Mouse (Mus musculus) small intestine, adult 2 months (tissue): ENCODE data around the gene Inhbe. TPM values are rescaled to one million over a fixed set of nuclear protein-coding genes. Genes with fewer than 3 reads are reported as not detected.
"Not testable (repeated sequence)": the region's sequence is repeated elsewhere in the genome, so short reads cannot be mapped to it uniquely, and the experiment has no call there.

Experiments
- H3K27ac ChIP-seq: fragments of 200-500 bp; 2 replicates; pipeline ENCODE4 v1.5.1; 2012; ENCODE audit warnings: low read depth, low read length, control low read depth, inconsistent platforms; ENCODE audit not compliant: insufficient read depth
- H3K27me3 ChIP-seq: fragments of 200-500 bp; 2 replicates; pipeline ENCODE4 v1.6.1; 2012; ENCODE audit warnings: mild to moderate bottlenecking, moderate library complexity, low read length, inconsistent platforms; ENCODE audit not compliant: control insufficient read depth, insufficient read depth
- H3K36me3 ChIP-seq: fragments of 200-500 bp; 2 replicates; pipeline ENCODE4 v1.6.1; 2012; ENCODE audit warnings: mild to moderate bottlenecking, low read length, control low read depth, inconsistent platforms; ENCODE audit not compliant: control insufficient read depth, insufficient read depth
- H3K4me1 ChIP-seq: fragments of 200-500 bp; 2 replicates; pipeline ENCODE4 v1.6.1; 2012; ENCODE audit warnings: low read length, inconsistent platforms, mixed read lengths; ENCODE audit not compliant: control insufficient read depth, insufficient read depth, insufficient read length
- H3K4me3 ChIP-seq: fragments of 200-500 bp; 2 replicates; pipeline ENCODE4 v1.5.1; 2012; ENCODE audit warnings: low read depth, mild to moderate bottlenecking, control low read depth, inconsistent platforms, low read length, moderate library complexity
- CTCF ChIP-seq: fragments of 200-500 bp; IDR thresholded peaks from 2 replicates; pipeline ENCODE4 v1.5.1; 2012; ENCODE audit warnings: low read depth, mild to moderate bottlenecking, control low read depth, inconsistent platforms, low read length, moderate library complexity, mixed read lengths; ENCODE audit not compliant: insufficient replicate concordance, insufficient read length; ENCODE audit errors: extremely low read depth
- POLR2A ChIP-seq: fragments of 200-500 bp; IDR thresholded peaks from 2 replicates; pipeline ENCODE4 v1.6.1; 2012; ENCODE audit warnings: low read depth, mild to moderate bottlenecking, control low read depth, inconsistent platforms, low read length, moderate library complexity
- WGBS: fragments of 180-500 bp; shearing (Covaris S2); methylation state at CpG from one replicate; pipeline ENCODE4 v1.1.7; 2018; 5-methylcytosine and 5-hydroxymethylcytosine counted together
- polyA plus RNA-seq: library from polyadenylated mRNA; depleted of rRNA; stranded (reverse); fragments of >200 nt; gene quantifications from 2 replicates; pipeline ENCODE4 v1.2.3, GENCODE M21; 2012

The Inhbe gene
- polyA plus RNA-seq, 1 experiment, result not detected

GRCm38 (mm10) chr10:127322178-127322577, 32.0 kb downstream of the Inhbe start:
- Histone ChIP-seq H3K4me3 (peak overlapping the region; percentile 57), H3K27ac (peak overlapping the region; percentile 69), H3K36me3 (no peaks in the 10 kb centered on the region), H3K4me1 (peaks cover 15% of the 10 kb centered on the region), H3K27me3 (peaks cover 14% of the 10 kb centered on the region; the same call in 1 of the 2 replicates)
- WGBS, result 72% methylated on average over 13 of the region's 13 CpGs
- TF ChIP-seq POLR2A (no peak), CTCF (no peak)

DNA sequence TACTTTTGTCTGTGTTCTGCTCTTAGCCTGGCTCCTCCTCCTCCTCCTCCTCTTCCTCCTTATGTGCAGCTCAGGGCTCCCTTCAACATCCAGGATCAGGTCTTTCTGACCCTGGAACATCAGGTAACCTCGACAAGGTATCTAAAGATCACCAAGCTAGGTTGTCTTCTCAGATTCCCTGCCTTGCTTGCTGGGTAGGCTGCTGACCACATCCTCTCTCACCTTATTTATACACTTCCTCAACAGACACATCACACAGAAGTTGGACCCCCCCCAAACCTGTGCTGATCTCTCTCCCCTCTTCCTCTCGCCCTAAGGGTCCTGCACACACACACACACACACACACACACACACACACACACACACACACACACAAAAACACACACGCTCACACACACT, 32.6 kb downstream of the Inhbe start, which contains the start of gene Arhgap9:
Gene Arhgap9 (plus strand): TSS at position 344 of the 400 bp plus-strand sequence.
- TF ChIP-seq CTCF (no peak), POLR2A (no peak)
- Histone ChIP-seq H3K27me3 (peaks cover 9% of the 10 kb centered on the region; the same call in 1 of the 2 replicates), H3K27ac (peak within 1 kb of the TSS; percentile 69), H3K4me3 (peak within 1 kb of the TSS; percentile 57), H3K4me1 (peaks cover 12% of the 10 kb centered on the region), H3K36me3 (no peaks in the 10 kb centered on the region)
- WGBS, result 76% methylated on average over 3 of the region's 3 CpGs

DNA sequence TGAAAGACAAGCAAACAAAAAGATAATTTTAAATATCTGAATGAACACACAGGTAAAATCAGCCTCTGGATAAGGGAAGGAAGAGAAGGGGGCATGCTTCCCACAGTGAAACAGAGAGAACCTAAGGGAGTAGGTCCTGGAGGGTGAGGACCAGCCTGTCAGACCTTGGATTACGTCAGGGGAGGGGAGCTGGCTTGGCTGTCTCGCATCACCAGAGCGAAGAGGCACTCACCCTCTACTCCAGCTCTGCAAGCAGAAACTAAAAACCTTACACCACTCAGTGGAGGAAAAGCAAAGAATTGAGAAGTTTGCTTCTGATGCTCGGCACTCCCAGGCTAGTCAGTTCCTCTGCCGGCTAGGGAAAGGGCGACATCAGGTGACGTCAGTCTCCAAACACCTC, 34.2 kb downstream of the Inhbe start:
- Histone ChIP-seq H3K4me1 (peaks cover 2% of the 10 kb centered on the region; the same call in 1 of the 2 replicates), H3K27ac (no peak overlapping the region), H3K27me3 (no peaks in the 10 kb centered on the region; the same call in 1 of the 2 replicates), H3K4me3 (no peak overlapping the region), H3K36me3 (no peaks in the 10 kb centered on the region)
- TF ChIP-seq POLR2A (no peak), CTCF (no peak)
- WGBS, result 72% methylated on average over 7 of the region's 7 CpGs

GRCm38 (mm10) chr10:127318009-127318408, 36.2 kb downstream of the Inhbe start:
- Histone ChIP-seq H3K27me3 (no peaks in the 10 kb centered on the region), H3K4me3 (no peak overlapping the region), H3K27ac (no peak overlapping the region), H3K36me3 (no peaks in the 10 kb centered on the region), H3K4me1 (no peaks in the 10 kb centered on the region)
- 55% methylated on average over 4 of the region's 4 CpGs for WGBS
- TF ChIP-seq POLR2A, result no peak
- TF ChIP-seq CTCF, result no peak

DNA sequence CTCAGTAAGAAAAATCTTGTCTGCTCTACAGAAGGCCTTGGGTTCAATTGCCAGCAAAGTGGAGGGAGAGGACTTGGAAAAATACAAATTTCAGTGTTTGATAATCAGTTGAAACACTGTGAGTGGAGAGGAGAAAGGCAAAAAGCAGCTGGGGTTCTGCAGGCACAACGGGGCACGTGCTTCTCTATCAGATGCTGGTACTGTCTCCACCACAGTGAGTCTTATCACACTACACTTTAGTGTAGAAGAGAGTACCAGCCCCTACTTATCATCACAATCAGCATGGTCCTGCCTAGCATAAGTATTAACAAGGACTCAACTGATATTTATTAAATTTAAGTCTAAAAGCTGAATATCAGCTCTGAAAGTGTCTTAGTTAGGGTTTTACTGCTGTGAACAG, 36.9 kb downstream of the Inhbe start:
- TF ChIP-seq CTCF, result no peak
- TF ChIP-seq POLR2A, result no peak
- Histone ChIP-seq H3K27ac (no peak overlapping the region), H3K27me3 (no peaks in the 10 kb centered on the region), H3K4me3 (no peak overlapping the region), H3K4me1 (no peaks in the 10 kb centered on the region), H3K36me3 (no peaks in the 10 kb centered on the region)
- 76% methylated on average over 2 of the region's 2 CpGs for WGBS

- not testable (repeated sequence) for H3K4me3 ChIP-seq, H3K27me3 ChIP-seq, H3K4me1 ChIP-seq, H3K36me3 ChIP-seq, H3K27ac ChIP-seq
- WGBS, result 71% methylated on average over 1 of the region's 1 CpGs
Measured at GRCm38 (mm10) chr10:127314950-127315349, 39.3 kb downstream of the Inhbe start.

- not testable (repeated sequence) for H3K27me3 ChIP-seq, H3K27ac ChIP-seq, H3K36me3 ChIP-seq, H3K4me1 ChIP-seq, H3K4me3 ChIP-seq
- 91% methylated on average over 5 of the region's 5 CpGs for WGBS
Measured at GRCm38 (mm10) chr10:127313516-127313915, 40.7 kb downstream of the Inhbe start.

GRCm38 (mm10) chr10:127312858-127313257, 41.4 kb downstream of the Inhbe start:
- H3K27me3 ChIP-seq, result no peaks in the 10 kb centered on the region
- 35% methylated on average over 4 of the region's 4 CpGs for WGBS
- H3K36me3 ChIP-seq, result peaks cover 10% of the 10 kb centered on the region
- no peak for TF ChIP-seq POLR2A
- no peak for TF ChIP-seq CTCF
- no peaks in the 10 kb centered on the region for H3K4me1 ChIP-seq
- no peak overlapping the region for H3K4me3 ChIP-seq
- H3K27ac ChIP-seq, result no peak overlapping the region
